Mouse (Mus musculus) spleen, adult 2 months (tissue): ENCODE results near the gene Idi2.
"Not testable (repeated sequence)": the region's sequence is repeated elsewhere in the genome, so short reads cannot be mapped to it uniquely, and the experiment has no call there.

Source experiments
- CTCF ChIP-seq: fragments of 200-500 bp; IDR thresholded peaks from 2 replicates; pipeline ENCODE4 v1.5.1; 2011; ENCODE audit warnings: mild to moderate bottlenecking, inconsistent platforms; ENCODE audit not compliant: insufficient read depth, insufficient read length, insufficient replicate concordance; ENCODE audit errors: extremely low read depth
- POLR2A ChIP-seq: fragments of 200-500 bp; IDR thresholded peaks from 2 replicates; pipeline ENCODE4 v1.6.1; 2011; ENCODE audit warnings: low read depth, low read length, inconsistent platforms

- TF ChIP-seq CTCF, POLR2A: not testable (repeated sequence)
Observed at GRCm38 (mm10) chr13:8941110-8941509, 11.6 kb upstream of the Idi2 start.
